In genomic region chr11:114174871-114175270, GRCm38 (mm10) we compare ENCODE assay signal across 12 mouse cellular contexts.
"Had no signal": no experiment of that assay in that cellular context is flagged by ENCODE, and none has a peak within 500 bp of the region (broad histone marks: within the 10 kb centered on the region; RNA-seq: fewer than 3 reads in every experiment).

No protein-coding gene starts in this region.

- H3K27me3 ChIP-seq: liver, embryonic 15.5 days; stomach, embryonic 15.5 days had no signal

- H3K9ac ChIP-seq: liver, embryonic 15.5 days; midbrain, embryonic 13.5 days; stomach, embryonic 15.5 days had no signal

- ATAC-seq: lung, postnatal 0 days; midbrain, embryonic 13.5 days had no signal

- H3K36me3 ChIP-seq: limb, embryonic 10.5 days; liver, embryonic 15.5 days; midbrain, embryonic 13.5 days; stomach, embryonic 15.5 days had no signal

- DNase-seq: kidney, postnatal 4 days; lung, adult 2 months; lung, postnatal 36 days; right cerebral cortex, postnatal 14 days; thymus, postnatal 36 days had no signal

- H3K27ac ChIP-seq: layer of hippocampus, adult 2 months; liver, embryonic 15.5 days; stomach, embryonic 15.5 days had no signal

- H3K4me3 ChIP-seq: layer of hippocampus, adult 2 months; limb, embryonic 10.5 days; liver, embryonic 15.5 days; midbrain, embryonic 13.5 days; stomach, embryonic 15.5 days had no signal

- H3K4me1 ChIP-seq: liver, embryonic 15.5 days had no signal

- H3K9me3 ChIP-seq: limb, embryonic 10.5 days; liver, embryonic 15.5 days; midbrain, embryonic 13.5 days; stomach, embryonic 15.5 days had no signal

- H3K4me2 ChIP-seq: liver, embryonic 11.5 days; liver, embryonic 15.5 days; midbrain, embryonic 13.5 days; stomach, embryonic 15.5 days had no signal
